Mouse (Mus musculus): Measurements from ENCODE around the gene Ipo9.

- peak; percentile 55; the same call in 1 of the 2 replicates for TF ChIP-seq POLR2A (IDR thresholded peaks at IDR 0.05; ENCODE audit: extremely low read depth, insufficient read depth, low read length)
- peak; percentile 48; the same call in 1 of the 2 replicates for TF ChIP-seq CTCF (IDR thresholded peaks at IDR 0.05; ENCODE audit: extremely low read depth, insufficient read depth, low read length)
These were observed at the start of gene Ipo9 for GRCm38 (mm10) chr1:135429901-135430668.
